Mouse (Mus musculus): ENCODE measurements around the gene Eci1.
"Not testable (repeated sequence)": the region's sequence is repeated elsewhere in the genome, so short reads cannot be mapped to it uniquely, and the experiment has no call there.

Eci1 gene

GRCm38 (mm10) chr17:24426471-24427169 lies at the start of gene Eci1:
Eci1 (plus strand) TSS chr17:24426641.
- DNase-seq (ENCODE audit: low spot score), result peak; percentile 97

GRCm38 (mm10) chr17:24378496-24378895 lies 47.9 kb upstream of the Eci1 start:
- DNase-seq (ENCODE audit: low spot score), result no peak

- DNase-seq (ENCODE audit: low spot score), result no peak
These were observed 42.7 kb upstream of the Eci1 start for GRCm38 (mm10) chr17:24383789-24384188.

GRCm38 (mm10) chr17:24388711-24389110 lies 37.7 kb upstream of the Eci1 start:
- no peak for DNase-seq (ENCODE audit: low spot score)

DNA sequence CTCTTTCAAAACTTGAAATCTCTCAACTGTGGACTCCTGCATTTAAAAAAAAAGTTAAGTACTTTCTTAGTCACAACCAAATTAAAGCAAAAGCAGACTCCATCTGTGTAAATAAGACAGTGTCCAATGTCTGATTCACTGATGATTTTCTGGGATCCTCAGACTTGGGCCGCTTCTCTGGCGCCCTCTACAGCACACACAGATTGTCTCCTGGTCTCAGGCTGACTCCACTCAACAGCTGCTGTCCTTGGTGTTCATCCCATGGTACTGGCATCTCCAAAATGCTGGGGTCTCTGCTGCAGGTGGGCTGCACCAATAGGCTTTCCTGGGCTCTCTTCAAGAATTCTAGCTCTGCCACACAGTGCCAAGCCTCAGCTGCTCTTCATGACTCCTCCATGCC lies 36.6 kb upstream of the Eci1 start:
- DNase-seq (ENCODE audit: low spot score), result peak; percentile 57

GRCm38 (mm10) chr17:24391149-24391548 lies 35.3 kb upstream of the Eci1 start:
- DNase-seq (ENCODE audit: low spot score), result no peak

- DNase-seq (ENCODE audit: low spot score), result no peak
These were observed 32.9 kb upstream of the Eci1 start for GRCm38 (mm10) chr17:24393527-24393926.

DNA sequence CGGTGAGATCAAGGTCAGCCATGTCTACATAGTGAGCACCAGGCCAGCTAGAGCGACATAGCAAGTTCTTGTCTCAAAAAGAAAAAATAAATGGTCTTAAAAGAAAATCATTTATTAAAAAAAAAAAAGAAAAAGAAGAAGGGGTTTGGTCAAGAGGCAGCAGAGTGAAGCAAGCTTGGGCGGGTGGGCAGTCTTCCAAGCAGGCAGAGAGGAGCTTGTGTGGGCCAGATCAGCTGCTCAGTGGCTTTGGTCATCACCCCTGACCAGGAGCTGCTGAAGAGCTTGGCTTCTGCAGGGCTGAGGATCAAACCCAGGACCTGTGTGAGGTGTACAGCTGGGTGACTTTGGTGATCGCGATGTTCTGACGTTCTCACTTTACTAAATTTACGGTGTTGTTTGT lies 32.0 kb upstream of the Eci1 start:
- peak; percentile 27 for DNase-seq (ENCODE audit: low spot score)

DNA sequence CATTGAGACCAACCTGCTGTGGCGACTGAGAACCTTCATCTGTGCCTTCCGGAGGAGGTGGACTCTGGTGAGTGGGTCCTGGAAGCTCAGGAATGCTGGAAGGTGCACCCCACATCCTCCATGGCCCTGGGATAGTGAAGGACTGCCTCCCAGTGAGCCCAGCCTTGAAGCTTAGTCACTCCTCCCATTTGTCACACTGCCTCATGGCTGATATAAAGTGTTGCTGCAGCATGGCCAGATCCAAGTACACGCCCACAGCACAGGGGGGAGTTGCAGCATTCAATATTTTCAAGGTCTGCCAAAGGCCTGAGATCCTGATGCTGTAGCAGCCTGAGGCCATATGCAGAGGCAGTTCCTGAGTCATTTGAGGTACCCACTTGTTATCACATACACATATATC lies 24.1 kb upstream of the Eci1 start:
- peak; percentile 60 for DNase-seq (ENCODE audit: low spot score)

GRCm38 (mm10) chr17:24407116-24407803 lies 19.2 kb upstream of the Eci1 start:
- DNase-seq (ENCODE audit: low spot score), result no peak

DNA sequence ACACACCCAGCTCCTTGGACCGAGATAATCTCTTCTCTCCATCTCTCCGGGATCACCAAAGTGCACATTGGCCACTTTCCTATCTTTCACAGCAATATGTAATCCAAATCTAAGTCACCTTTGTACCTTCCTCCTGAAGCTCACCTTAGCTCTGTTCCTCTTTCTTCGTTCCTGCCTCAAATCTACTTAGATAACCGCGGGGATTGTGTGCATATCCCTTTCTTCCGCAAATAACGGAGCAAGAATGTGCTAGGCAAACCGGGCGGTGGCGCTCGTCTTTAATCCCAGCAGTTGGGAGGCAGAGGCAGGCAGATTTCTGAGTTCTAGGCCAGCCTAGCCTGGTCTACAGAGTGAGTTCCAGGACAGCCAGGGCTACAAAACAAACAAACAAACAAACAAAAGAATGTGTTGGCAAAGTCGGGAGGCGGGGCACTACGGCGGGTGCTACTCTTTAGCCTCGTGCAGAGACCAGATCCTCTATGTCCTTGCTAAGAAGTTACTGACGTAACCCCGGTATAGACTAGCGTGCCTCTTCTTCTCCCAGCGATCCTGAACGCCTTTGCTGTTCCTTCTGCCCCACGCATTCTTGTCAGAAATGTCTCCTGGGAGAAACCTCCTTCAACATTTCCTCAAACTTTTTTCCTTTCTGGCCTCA lies 12.8 kb upstream of the Eci1 start:
- no peak for DNase-seq (ENCODE audit: low spot score)

- DNase-seq (ENCODE audit: low spot score), result peak; percentile 91
These were observed 12.0 kb upstream of the Eci1 start, which contains the start of gene Rnps1 for GRCm38 (mm10) chr17:24414230-24414976. Rnps1 (plus strand) TSS chr17:24414565.

DNA sequence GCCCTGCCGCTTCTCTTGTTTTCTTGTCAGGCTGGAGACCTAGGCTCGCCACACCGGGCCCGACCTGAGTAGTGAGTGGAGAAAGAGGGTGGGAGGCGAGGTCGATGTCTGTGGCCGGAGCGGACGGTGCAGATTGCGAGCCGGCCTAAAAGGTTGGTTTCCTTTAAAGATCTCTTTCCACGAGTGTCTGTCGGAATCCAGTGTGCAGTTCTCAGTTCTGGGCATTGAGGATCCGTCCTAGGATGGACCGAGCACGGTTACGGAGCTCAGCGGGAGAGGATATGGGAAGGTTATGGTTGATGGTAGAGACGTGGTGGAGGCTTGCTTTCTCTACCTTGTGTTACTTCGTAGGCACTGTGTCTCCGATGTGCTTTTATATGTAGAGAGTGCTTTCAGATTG lies 11.4 kb upstream of the Eci1 start:
- DNase-seq (ENCODE audit: low spot score), result no peak

DNA sequence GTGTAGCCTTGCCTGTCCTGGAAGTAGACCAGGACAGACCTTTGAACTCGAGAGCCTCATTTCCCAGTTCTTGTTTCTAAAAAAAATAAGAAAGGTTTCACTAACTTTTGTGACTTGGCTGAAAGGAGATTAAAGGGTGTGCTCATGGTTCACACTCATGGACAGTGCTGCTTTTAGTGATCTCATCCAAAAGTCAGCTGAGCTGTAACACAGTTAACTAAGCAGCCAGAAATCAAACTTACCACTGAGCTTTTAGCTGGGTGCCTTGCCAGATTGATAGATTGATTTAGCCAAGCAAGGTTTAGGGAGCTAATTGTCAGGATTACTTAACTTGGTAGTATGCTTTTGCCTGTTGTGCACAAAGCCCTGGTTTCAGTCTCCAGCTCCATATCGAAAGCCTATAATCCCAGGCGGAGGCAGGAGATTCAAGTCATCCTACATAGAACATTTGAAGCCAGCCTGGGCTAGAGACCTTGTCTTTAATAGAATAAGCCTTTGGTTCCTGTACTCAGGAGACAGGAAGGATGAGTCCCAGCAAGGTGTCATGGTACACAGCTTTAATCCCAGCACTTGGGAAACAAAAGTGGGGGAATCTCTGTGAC lies 10.3 kb upstream of the Eci1 start:
- DNase-seq (ENCODE audit: low spot score), result no peak

- no peak for DNase-seq (ENCODE audit: low spot score)
These were observed 3.3 kb upstream of the Eci1 start for GRCm38 (mm10) chr17:24423114-24423513.

- DNase-seq (ENCODE audit: low spot score), result no peak
These were observed 2.0 kb upstream of the Eci1 start for GRCm38 (mm10) chr17:24424489-24424888.

DNA sequence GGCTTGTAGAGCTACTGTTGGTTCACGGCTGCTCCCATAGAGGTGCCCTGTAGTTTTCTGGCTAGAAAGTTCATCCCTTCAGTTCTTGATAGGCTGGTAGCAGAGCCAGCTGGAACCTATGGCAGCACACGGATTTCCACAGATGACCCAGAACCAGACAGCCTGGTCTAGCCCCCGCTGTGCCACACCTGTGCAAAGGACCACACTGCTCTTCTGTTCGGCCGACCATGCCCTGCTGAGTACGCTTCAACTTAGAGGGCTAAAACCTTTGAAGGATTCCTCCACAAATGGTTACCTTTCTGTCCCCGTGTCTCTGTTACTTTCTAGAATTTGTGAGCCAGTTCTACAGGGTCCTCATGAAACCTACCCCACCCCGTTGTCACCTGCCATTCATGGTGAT lies 1.1 kb upstream of the Eci1 start:
- DNase-seq (ENCODE audit: low spot score), result not testable (repeated sequence)

- no peak for DNase-seq (ENCODE audit: low spot score)
These were observed 536 bp upstream of the Eci1 start for GRCm38 (mm10) chr17:24425905-24426304.

- DNase-seq (ENCODE audit: low spot score), result no peak
These were observed 723 bp downstream of the Eci1 start for GRCm38 (mm10) chr17:24427170-24427557.

DNA sequence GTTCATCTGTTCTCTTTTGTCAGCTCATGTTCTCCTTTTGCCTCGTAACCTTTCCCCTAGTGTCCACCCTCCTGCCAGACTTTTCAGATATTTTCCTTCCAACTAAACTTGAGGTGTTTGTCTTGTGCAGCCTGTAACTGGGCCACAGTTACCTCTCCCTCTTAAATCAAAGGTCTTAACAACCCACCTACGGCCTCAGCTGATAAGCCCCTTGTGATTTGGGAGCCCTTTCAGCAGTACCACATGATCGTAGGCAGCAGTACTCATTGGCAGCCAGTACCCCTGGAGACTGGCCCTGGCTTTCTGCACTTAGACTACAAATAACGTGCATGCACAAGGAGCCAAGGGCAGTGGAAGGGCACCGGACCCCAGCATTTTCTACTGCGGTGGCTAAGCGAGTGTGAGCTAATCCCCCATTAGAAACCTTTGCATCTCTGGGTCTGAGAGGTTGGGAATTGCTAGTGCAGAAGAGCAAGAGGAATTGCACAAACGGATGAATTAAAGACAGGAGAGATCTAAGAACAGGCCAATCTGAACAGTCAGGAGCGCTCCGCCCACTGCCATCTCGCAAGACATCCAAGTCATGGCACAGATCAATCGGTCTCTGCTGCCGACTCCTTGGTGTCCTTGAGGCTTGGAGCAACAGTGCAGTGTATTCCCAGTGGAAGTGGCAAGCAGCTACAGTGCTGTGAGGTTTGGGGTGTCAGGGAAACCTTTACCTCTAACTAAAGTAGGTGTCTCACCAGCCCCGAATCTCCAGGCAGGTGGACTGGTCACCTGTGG lies 3.0 kb downstream of the Eci1 start:
- no peak for DNase-seq (ENCODE audit: low spot score)

GRCm38 (mm10) chr17:24437016-24437415 lies 10.6 kb downstream of the Eci1 start:
- DNase-seq (ENCODE audit: low spot score), result no peak

All from ovary, postnatal 36 days (tissue).